Comparison of ENCODE assay signal across 28 mouse cellular contexts in genomic region chr8:11517366-11518055, GRCm38 (mm10). TPM values are rescaled to one million over a fixed set of nuclear protein-coding genes. Genes with fewer than 3 reads are reported as not detected.
DNase-seq lines count a peak whose midpoint lies in the region; ATAC-seq and TF ChIP-seq lines count a peak whose summit lies in the region.
"Had no signal": no experiment of that assay in that cellular context is flagged by ENCODE, and none has a peak within 500 bp of the region (broad histone marks: within the 10 kb centered on the region; RNA-seq: fewer than 3 reads in every experiment).

No protein-coding gene starts in this region.

- no peak for TF ChIP-seq CTCF in lung, postnatal 0 days (IDR thresholded peaks at IDR 0.05)

- peak; percentile 89 for ATAC-seq in lung, postnatal 0 days
- peak; percentile 94 for ATAC-seq in megakaryocyte, adult 5-6 weeks (ENCODE audit: poor library complexity, severe bottlenecking)
- ATAC-seq: hindbrain, postnatal 0 days; intestine, embryonic 16.5 days; midbrain, embryonic 13.5 days; Patski had no signal

- H3K27ac ChIP-seq in lung, postnatal 0 days (ENCODE audit: low read length), result peak overlapping the region; percentile 59; the same call in 1 of the 2 replicates
- H3K27ac ChIP-seq: embryonic facial prominence, embryonic 12.5 days; forebrain, embryonic 12.5 days; heart, adult 2 months; hindbrain, embryonic 10.5 days; hindbrain, postnatal 0 days; limb, embryonic 13.5 days; liver, embryonic 14.5 days; midbrain, embryonic 13.5 days had no signal

- WGBS in lung, postnatal 0 days, result 57% methylated on average over 16 of the region's 16 CpGs

- no peaks in the 10 kb centered on the region for H3K9me3 ChIP-seq in lung, postnatal 0 days (ENCODE audit: low read length)
- H3K9me3 ChIP-seq: embryonic facial prominence, embryonic 12.5 days; forebrain, embryonic 12.5 days; G1E; hindbrain, embryonic 10.5 days; limb, embryonic 13.5 days; megakaryocyte, embryonic 14.5 days; midbrain, embryonic 13.5 days had no signal

- peak; percentile 46 to 65 for DNase-seq in layer of hippocampus, adult 18-20 months (ENCODE audit: low spot score in 2 of 2)
- no peak for DNase-seq in layer of hippocampus, postnatal 10 days (ENCODE audit: low spot score in 2 of 2)
- DNase-seq in lung, adult 18-20 months, result peak; percentile 82
- peak; percentile 66 for DNase-seq in lung, postnatal 0 days (ENCODE audit: low spot score)
- DNase-seq in frontal cortex, postnatal 36 days (ENCODE audit: low spot score in 2 of 2), result no peak
- no peak for DNase-seq in retina, embryonic 14.5 days (ENCODE audit: low spot score)
- DNase-seq in frontal cortex, postnatal 25 days (ENCODE audit: low spot score in 2 of 2), result no peak
- DNase-seq: adrenal gland, adult 2 months; B cell, adult 2 months; cerebellum, adult 11 months; gastrocnemius, postnatal 14 days; kidney, postnatal 4 days; right cerebral cortex, postnatal 14 days; spleen, adult 18-20 months had no signal

- peaks cover 20% of the 10 kb centered on the region; the same call in 1 of the 2 replicates for H3K36me3 ChIP-seq in lung, postnatal 0 days (ENCODE audit: insufficient read depth, low read length)

- H3K27me3 ChIP-seq in lung, postnatal 0 days (replicated peaks; ENCODE audit: insufficient read depth, low read length), result no peaks in the 10 kb centered on the region
- H3K27me3 ChIP-seq: CH12.LX; embryonic facial prominence, embryonic 12.5 days; forebrain, embryonic 12.5 days; limb, embryonic 13.5 days; megakaryocyte, embryonic 14.5 days; midbrain, embryonic 13.5 days; Patski had no signal

- no peaks in the 10 kb centered on the region for H3K4me1 ChIP-seq in lung, postnatal 0 days (ENCODE audit: insufficient read depth, low read depth, low read length)
- H3K4me1 ChIP-seq: embryonic facial prominence, embryonic 12.5 days; forebrain, embryonic 12.5 days; hindbrain, embryonic 10.5 days; limb, embryonic 13.5 days; midbrain, embryonic 13.5 days had no signal

- no peak overlapping the region for H3K4me2 ChIP-seq in lung, postnatal 0 days (replicated peaks; ENCODE audit: low read depth, low read length)
- H3K4me2 ChIP-seq: embryonic facial prominence, embryonic 12.5 days; forebrain, embryonic 12.5 days; limb, embryonic 13.5 days; midbrain, embryonic 13.5 days had no signal

- no peak overlapping the region for H3K9ac ChIP-seq in lung, postnatal 0 days (replicated peaks; ENCODE audit: low read depth)
- H3K9ac ChIP-seq: embryonic facial prominence, embryonic 12.5 days; forebrain, embryonic 12.5 days; limb, embryonic 13.5 days; liver, embryonic 14.5 days; midbrain, embryonic 13.5 days had no signal

- no peak for TF ChIP-seq EP300 in lung, postnatal 0 days (IDR thresholded peaks at IDR 0.05)

- H3K4me3 ChIP-seq in lung, postnatal 0 days (ENCODE audit: low read depth, low read length), result no peak overlapping the region
- H3K4me3 ChIP-seq: embryonic facial prominence, embryonic 12.5 days; forebrain, embryonic 12.5 days; heart, adult 2 months; hindbrain, embryonic 10.5 days; limb, embryonic 13.5 days; megakaryocyte, embryonic 14.5 days; midbrain, embryonic 13.5 days had no signal

RNA-seq across cellular contexts. Expression of gene Naxd, which starts 20.2 kb away (rescaled TPM):
- total RNA-seq in layer of hippocampus, adult 18-20 months (2021), result 10 to 100 TPM; 56.0 to 59.7 TPM
- total RNA-seq in layer of hippocampus, postnatal 10 days (2021), result 10 to 100 TPM; 52.7 to 67.3 TPM
- 201 and 223 TPM in 2 replicates for polyA plus RNA-seq in lung, postnatal 0 days (2015; fragmentation: Nextera tagmentation; extraction: Ambion mirVana)
- total RNA-seq in megakaryocyte, adult 5-6 weeks (2015), result 39.8 and 53.9 TPM in 2 replicates
- 45.7 and 58.1 TPM in 2 replicates for total RNA-seq in megakaryocyte, adult 5-6 weeks (2017)

RNA-seq across cellular contexts. Expression of gene Cars2, which starts 33.1 kb away (rescaled TPM):
- 10 to 100 TPM; 18.8 to 23.3 TPM for total RNA-seq in layer of hippocampus, adult 18-20 months (2021)
- 10 to 100 TPM; 26.1 to 28.6 TPM for total RNA-seq in layer of hippocampus, postnatal 10 days (2021)
- 13.7 and 16.5 TPM in 2 replicates for polyA plus RNA-seq in lung, postnatal 0 days (2015; fragmentation: Nextera tagmentation; extraction: Ambion mirVana)
- 17.2 and 20.7 TPM in 2 replicates for total RNA-seq in megakaryocyte, adult 5-6 weeks (2015)
- total RNA-seq in megakaryocyte, adult 5-6 weeks (2017), result 23.3 and 25.5 TPM in 2 replicates

RNA-seq across cellular contexts. Expression of gene Ing1, which starts 37.9 kb away (rescaled TPM):
- 10 to 100 TPM; 36.7 to 49.9 TPM for total RNA-seq in layer of hippocampus, adult 18-20 months (2021)
- 10 to 100 TPM; 35.6 to 39.5 TPM for total RNA-seq in layer of hippocampus, postnatal 10 days (2021)
- 40.9 and 42.5 TPM in 2 replicates for polyA plus RNA-seq in lung, postnatal 0 days (2015; fragmentation: Nextera tagmentation; extraction: Ambion mirVana)
- 42.5 and 42.9 TPM in 2 replicates for total RNA-seq in megakaryocyte, adult 5-6 weeks (2015)
- 47.4 and 55.3 TPM in 2 replicates for total RNA-seq in megakaryocyte, adult 5-6 weeks (2017)

RNA-seq across cellular contexts. Expression of gene Rab20, which starts 39.0 kb away (rescaled TPM):
- total RNA-seq in layer of hippocampus, adult 18-20 months (2021), result under 1 TPM; 0.30 to 0.89 TPM
- under 1 TPM; 0.71 to 0.94 TPM for total RNA-seq in layer of hippocampus, postnatal 10 days (2021)
- 17.8 and 19.9 TPM in 2 replicates for polyA plus RNA-seq in lung, postnatal 0 days (2015; fragmentation: Nextera tagmentation; extraction: Ambion mirVana)
- 2.5 and 3.5 TPM in 2 replicates for total RNA-seq in megakaryocyte, adult 5-6 weeks (2015)
- total RNA-seq in megakaryocyte, adult 5-6 weeks (2017), result 3.3 and 7.7 TPM in 2 replicates
- total RNA-seq: G1E had no signal
- polyA plus RNA-seq: G1E had no signal

Comparison
In these comparisons a context has a peak if more than half of its experiments do, and no peak if none do; other contexts are left out.
1. DNase-seq: peak in layer of hippocampus, adult 18-20 months (2 of 2), lung, adult 18-20 months (2 of 2) and lung, postnatal 0 days (single experiment); none in layer of hippocampus, postnatal 10 days (0 of 2), frontal cortex, postnatal 36 days (0 of 2), retina, embryonic 14.5 days (single experiment) and frontal cortex, postnatal 25 days (0 of 2).